Mouse (Mus musculus): Measurements from ENCODE around the gene Pcdh15. TPM values are rescaled to one million over a fixed set of nuclear protein-coding genes. Genes with fewer than 3 reads are reported as not detected.

Pcdh15 gene
- total RNA-seq, 2 experiments from 2014 or later: 12.3 to 12.9 TPM

GRCm38 (mm10) chr10:73333426-73333825 lies 234.3 kb downstream of the Pcdh15 start:
- no peak for DNase-seq (ENCODE audit: low spot score in 2 of 2)

- DNase-seq (ENCODE audit: low spot score in 2 of 2): no peak
These were observed 279.9 kb downstream of the Pcdh15 start for GRCm38 (mm10) chr10:73379001-73379400.

GRCm38 (mm10) chr10:73384003-73384402 lies 284.9 kb downstream of the Pcdh15 start:
- DNase-seq (ENCODE audit: low spot score in 2 of 2): no peak

GRCm38 (mm10) chr10:73400426-73400825 lies 301.3 kb downstream of the Pcdh15 start:
- DNase-seq (ENCODE audit: low spot score in 2 of 2): no peak

GRCm38 (mm10) chr10:73425408-73425807 lies 326.3 kb downstream of the Pcdh15 start:
- no peak for DNase-seq (ENCODE audit: low spot score in 2 of 2)

- DNase-seq (ENCODE audit: low spot score in 2 of 2): no peak
These were observed 332.2 kb downstream of the Pcdh15 start for GRCm38 (mm10) chr10:73431345-73431744.

- DNase-seq (ENCODE audit: low spot score in 2 of 2): no peak
These were observed 384.9 kb downstream of the Pcdh15 start for GRCm38 (mm10) chr10:73484082-73484481.

- DNase-seq (ENCODE audit: low spot score in 2 of 2): peak in 1 of 2 experiments; percentile 34
These were observed 392.5 kb downstream of the Pcdh15 start for GRCm38 (mm10) chr10:73491654-73492053.

GRCm38 (mm10) chr10:73514846-73515245 lies 415.7 kb downstream of the Pcdh15 start:
- DNase-seq (ENCODE audit: low spot score in 2 of 2): no peak

GRCm38 (mm10) chr10:73515742-73516141 lies 416.6 kb downstream of the Pcdh15 start:
- no peak for DNase-seq (ENCODE audit: low spot score in 2 of 2)

- no peak for DNase-seq (ENCODE audit: low spot score in 2 of 2)
These were observed 420.3 kb downstream of the Pcdh15 start for GRCm38 (mm10) chr10:73519438-73519837.

GRCm38 (mm10) chr10:73552831-73553230 lies 453.7 kb downstream of the Pcdh15 start:
- peak; percentile 2 to 47 for DNase-seq (ENCODE audit: low spot score in 2 of 2)

GRCm38 (mm10) chr10:73564216-73564615 lies 465.1 kb downstream of the Pcdh15 start:
- DNase-seq (ENCODE audit: low spot score in 2 of 2): peak; percentile 21 to 71

GRCm38 (mm10) chr10:73574711-73575297 lies 475.7 kb downstream of the Pcdh15 start:
- DNase-seq (ENCODE audit: low spot score in 2 of 2): peak in 1 of 2 experiments; percentile 9

GRCm38 (mm10) chr10:73667501-73667900 lies 568.4 kb downstream of the Pcdh15 start:
- DNase-seq (ENCODE audit: low spot score in 2 of 2): no peak

- DNase-seq (ENCODE audit: low spot score in 2 of 2): no peak
These were observed 601.6 kb downstream of the Pcdh15 start for GRCm38 (mm10) chr10:73700519-73701286.

GRCm38 (mm10) chr10:73725566-73726240 lies 626.6 kb downstream of the Pcdh15 start:
- DNase-seq (ENCODE audit: low spot score in 2 of 2): no peak

GRCm38 (mm10) chr10:73733246-73733645 lies 634.1 kb downstream of the Pcdh15 start:
- no peak for DNase-seq (ENCODE audit: low spot score in 2 of 2)

- peak in 1 of 2 experiments; percentile 4 for DNase-seq (ENCODE audit: low spot score in 2 of 2)
These were observed 649.9 kb downstream of the Pcdh15 start for GRCm38 (mm10) chr10:73749021-73749420.

- no peak for DNase-seq (ENCODE audit: low spot score in 2 of 2)
These were observed 654.7 kb downstream of the Pcdh15 start for GRCm38 (mm10) chr10:73753876-73754275.

GRCm38 (mm10) chr10:73782945-73783344 lies 683.8 kb downstream of the Pcdh15 start:
- no peak for DNase-seq (ENCODE audit: low spot score in 2 of 2)

- DNase-seq (ENCODE audit: low spot score in 2 of 2): no peak
These were observed 689.0 kb downstream of the Pcdh15 start for GRCm38 (mm10) chr10:73788163-73788562.
